Mouse (Mus musculus): ENCODE measurements around the gene Ar. TPM values are rescaled to one million over a fixed set of nuclear protein-coding genes. Genes with fewer than 3 reads are reported as not detected.

The Ar gene
- total RNA-seq (2021): 10 to 100 TPM; 11.2 to 13.1 TPM

- no peak for DNase-seq (ENCODE audit: low spot score in 2 of 2)
- intact Hi-C loops (cut with DNase I): no loop called here
Observed at GRCm38 (mm10) chrX:98148531-98149342, at the start of gene Ar. TSS of gene Ar (plus strand) at chrX:98148769.

- intact Hi-C loops (cut with DNase I): no loop called here
- peak in 1 of 2 experiments; percentile 29 for DNase-seq (ENCODE audit: low spot score in 2 of 2)
Observed at GRCm38 (mm10) chrX:98149724-98150392, 1.3 kb downstream of the Ar start.

GRCm38 (mm10) chrX:98150393-98151119 lies 2.0 kb downstream of the Ar start:
- intact Hi-C loops (cut with DNase I): no loop called here
- DNase-seq (ENCODE audit: low spot score in 2 of 2): no peak

- intact Hi-C loops (cut with DNase I): no loop called here
- DNase-seq (ENCODE audit: low spot score in 2 of 2): peak in 1 of 2 experiments; percentile 30
Observed at GRCm38 (mm10) chrX:98189759-98190158, 41.2 kb downstream of the Ar start.

- DNase-seq (ENCODE audit: low spot score in 2 of 2): peak in 1 of 2 experiments; percentile 1
- intact Hi-C loops (cut with DNase I): no loop called here
Observed at GRCm38 (mm10) chrX:98205766-98206165, 57.2 kb downstream of the Ar start.

GRCm38 (mm10) chrX:98207166-98207565 lies 58.6 kb downstream of the Ar start:
- intact Hi-C loops (cut with DNase I): no loop called here
- DNase-seq (ENCODE audit: low spot score in 2 of 2): no peak

- DNase-seq (ENCODE audit: low spot score in 2 of 2): no peak
- intact Hi-C loops (cut with DNase I): no loop called here
Observed at GRCm38 (mm10) chrX:98216103-98216502, 67.5 kb downstream of the Ar start.

GRCm38 (mm10) chrX:98239011-98239410 lies 90.4 kb downstream of the Ar start:
- intact Hi-C loops (cut with DNase I): no loop called here

GRCm38 (mm10) chrX:98245108-98245507 lies 96.5 kb downstream of the Ar start:
- peak in 1 of 2 experiments; percentile 1 for DNase-seq (ENCODE audit: low spot score in 2 of 2)
- intact Hi-C loops (cut with DNase I): no loop called here

More at GRCm38 (mm10) chrX:98239011-98239410, 90.4 kb downstream of the Ar start:
- DNase-seq (ENCODE audit: low spot score in 2 of 2): no peak

- intact Hi-C loops (cut with DNase I): no loop called here
- DNase-seq (ENCODE audit: low spot score in 2 of 2): no peak
Observed at GRCm38 (mm10) chrX:98248363-98248762, 99.8 kb downstream of the Ar start.

GRCm38 (mm10) chrX:98259620-98260019 lies 111.1 kb downstream of the Ar start:
- DNase-seq (ENCODE audit: low spot score in 2 of 2): no peak
- intact Hi-C loops (cut with DNase I): no loop called here

GRCm38 (mm10) chrX:98265755-98266154 lies 117.2 kb downstream of the Ar start:
- no peak for DNase-seq (ENCODE audit: low spot score in 2 of 2)
- intact Hi-C loops (cut with DNase I): no loop called here

GRCm38 (mm10) chrX:98271361-98271760 lies 122.8 kb downstream of the Ar start:
- intact Hi-C loops (cut with DNase I): no loop called here
- DNase-seq (ENCODE audit: low spot score in 2 of 2): no peak

GRCm38 (mm10) chrX:98291763-98292162 lies 143.2 kb downstream of the Ar start:
- intact Hi-C loops (cut with DNase I): no loop called here
- no peak for DNase-seq (ENCODE audit: low spot score in 2 of 2)

GRCm38 (mm10) chrX:98300685-98301084 lies 152.1 kb downstream of the Ar start:
- intact Hi-C loops (cut with DNase I): no loop called here
- DNase-seq (ENCODE audit: low spot score in 2 of 2): no peak

- intact Hi-C loops (cut with DNase I): no loop called here
- no peak for DNase-seq (ENCODE audit: low spot score in 2 of 2)
Observed at GRCm38 (mm10) chrX:98301924-98302323, 153.4 kb downstream of the Ar start.

- no peak for DNase-seq (ENCODE audit: low spot score in 2 of 2)
- intact Hi-C loops (cut with DNase I): no loop called here
Observed at GRCm38 (mm10) chrX:98315961-98316360, 167.4 kb downstream of the Ar start.

- intact Hi-C loops (cut with DNase I): no loop called here
- no peak for DNase-seq (ENCODE audit: low spot score in 2 of 2)
Observed at GRCm38 (mm10) chrX:98317483-98317882, 168.9 kb downstream of the Ar start.

- intact Hi-C loops (cut with DNase I): no loop called here
- DNase-seq (ENCODE audit: low spot score in 2 of 2): no peak
Observed at GRCm38 (mm10) chrX:98323105-98323504, 174.5 kb downstream of the Ar start.

- DNase-seq (ENCODE audit: low spot score in 2 of 2): no peak
- intact Hi-C loops (cut with DNase I): no loop called here
Observed at GRCm38 (mm10) chrX:98347481-98347880, 198.9 kb downstream of the Ar start.
